Mouse (Mus musculus) thymus, adult 2 months (tissue): ENCODE measurements around the gene Rpl3l. TPM values are rescaled to one million over a fixed set of nuclear protein-coding genes. Genes with fewer than 3 reads are reported as not detected.

Source experiments
- DNase-seq: peaks from one replicate; pipeline ENCODE4 v3.0.0; 2021
- H3K27ac ChIP-seq: fragments of 200-500 bp; 2 replicates; pipeline ENCODE4 v1.5.1; 2012; ENCODE audit warnings: low read length, control low read depth; ENCODE audit not compliant: control insufficient read depth, insufficient read depth
- H3K27me3 ChIP-seq: fragments of 200-500 bp; 2 replicates; pipeline ENCODE4 v1.6.1; 2012; ENCODE audit warnings: mild to moderate bottlenecking, low read length, moderate library complexity, mixed read lengths; ENCODE audit not compliant: control insufficient read depth, insufficient read depth
- H3K36me3 ChIP-seq: fragments of 200-500 bp; 2 replicates; pipeline ENCODE4 v1.6.1; 2012; ENCODE audit warnings: mild to moderate bottlenecking, low read length, moderate library complexity; ENCODE audit not compliant: control insufficient read depth, insufficient read depth
- H3K4me1 ChIP-seq: fragments of 200-500 bp; replicated peaks from 2 replicates; pipeline ENCODE4 v1.6.1; 2012; ENCODE audit warnings: low read length; ENCODE audit not compliant: control insufficient read depth, insufficient read depth
- H3K4me3 ChIP-seq: fragments of 200-500 bp; 2 replicates; pipeline ENCODE4 v1.5.1; 2012; ENCODE audit warnings: mild to moderate bottlenecking, low read length, control low read depth, moderate library complexity; ENCODE audit not compliant: control insufficient read depth, insufficient read depth
- CTCF ChIP-seq: fragments of 200-500 bp; IDR thresholded peaks from 2 replicates; pipeline ENCODE4 v1.5.1; 2012; ENCODE audit warnings: mild to moderate bottlenecking, control low read depth, low read length, moderate library complexity, borderline replicate concordance; ENCODE audit not compliant: control insufficient read depth, poor library complexity, insufficient read depth; ENCODE audit errors: extremely low read depth
- POLR2A ChIP-seq: fragments of 200-500 bp; IDR thresholded peaks from 2 replicates; pipeline ENCODE4 v1.6.1; 2012; ENCODE audit warnings: mild to moderate bottlenecking, low read length, control low read depth, moderate library complexity; ENCODE audit not compliant: control insufficient read depth, poor library complexity, insufficient read depth; ENCODE audit errors: extremely low read depth
- WGBS: fragments of 180-500 bp; shearing (Covaris S2); methylation state at CpG from one replicate; pipeline ENCODE4 v1.1.7; 2018; 5-methylcytosine and 5-hydroxymethylcytosine counted together
- polyA plus RNA-seq: library from polyadenylated mRNA; depleted of rRNA; stranded (reverse); fragments of >200 nt; gene quantifications from 2 replicates; pipeline ENCODE4 v1.2.3, GENCODE M21; 2012

The Rpl3l gene
- polyA plus RNA-seq, 1 experiment = 7.2 TPM

GRCm38 (mm10) chr17:24733434-24734050, 5.9 kb downstream of the Rpl3l start:
- no peak for TF ChIP-seq POLR2A
- TF ChIP-seq CTCF = no peak
- H3K27ac ChIP-seq = no peak overlapping the region
- H3K36me3 ChIP-seq = no peaks in the 10 kb centered on the region
- H3K27me3 ChIP-seq = no peaks in the 10 kb centered on the region
- H3K4me1 ChIP-seq = peaks cover 12% of the 10 kb centered on the region
- no peak overlapping the region for H3K4me3 ChIP-seq
- DNase-seq = no peak
- WGBS = 95% methylated on average over 21 of the region's 21 CpGs

DNA sequence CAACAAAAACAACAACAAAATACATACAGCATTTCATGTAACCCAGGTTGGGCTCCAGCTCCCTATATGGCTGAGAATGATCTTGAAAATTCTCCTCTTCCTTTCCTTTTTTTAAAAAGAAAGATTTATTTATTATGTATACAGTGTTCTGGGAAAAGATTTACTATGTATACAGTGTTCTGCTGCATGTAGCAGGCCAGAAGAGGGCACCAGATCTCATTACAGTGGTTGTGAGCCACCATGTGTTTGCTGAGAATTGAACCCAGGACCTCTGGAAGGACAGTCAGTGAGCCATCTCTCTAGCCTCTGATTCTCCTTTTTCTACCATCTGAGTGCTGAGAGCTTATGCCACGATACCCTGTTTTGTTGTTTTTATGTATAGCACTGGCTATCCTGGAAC, 6.9 kb downstream of the Rpl3l start:
- no peak overlapping the region for H3K27ac ChIP-seq
- H3K4me1 ChIP-seq = peaks cover 12% of the 10 kb centered on the region
- WGBS = 95% methylated on average over 1 of the region's 1 CpGs
- no peak for TF ChIP-seq POLR2A
- TF ChIP-seq CTCF = no peak
- no peaks in the 10 kb centered on the region for H3K36me3 ChIP-seq
- H3K4me3 ChIP-seq = no peak overlapping the region
- DNase-seq = no peak
- no peaks in the 10 kb centered on the region for H3K27me3 ChIP-seq

- 98% methylated on average over 7 of the region's 7 CpGs for WGBS
- H3K27me3 ChIP-seq = no peaks in the 10 kb centered on the region
- no peak overlapping the region for H3K4me3 ChIP-seq
- DNase-seq = no peak
- TF ChIP-seq CTCF (no peak), POLR2A (no peak)
- H3K36me3 ChIP-seq = no peaks in the 10 kb centered on the region; the same call in 1 of the 2 replicates
- H3K27ac ChIP-seq = no peak overlapping the region
- H3K4me1 ChIP-seq = peaks cover 12% of the 10 kb centered on the region
Observed at GRCm38 (mm10) chr17:24735446-24735845, 7.8 kb downstream of the Rpl3l start.

- no peaks in the 10 kb centered on the region; the same call in 1 of the 2 replicates for H3K36me3 ChIP-seq
- no peaks in the 10 kb centered on the region for H3K27me3 ChIP-seq
- peak within 1 kb of the TSS; percentile 79 for H3K4me3 ChIP-seq
- TF ChIP-seq POLR2A = peak; percentile 53
- TF ChIP-seq CTCF = peak; percentile 34; the same call in 1 of the 2 replicates
- H3K27ac ChIP-seq = peak within 1 kb of the TSS; percentile 17
- WGBS = 2% methylated on average over 29 of the region's 29 CpGs
- H3K4me1 ChIP-seq = peaks cover 12% of the 10 kb centered on the region
- peak; percentile 97 for DNase-seq
Observed at GRCm38 (mm10) chr17:24736330-24737051, 8.9 kb downstream of the Rpl3l start, which contains the start of gene Msrb1. TSS of gene Msrb1 (plus strand) at chr17:24736642.

GRCm38 (mm10) chr17:24737135-24737810, 9.7 kb downstream of the Rpl3l start:
- peaks cover 12% of the 10 kb centered on the region for H3K4me1 ChIP-seq
- peak overlapping the region; percentile 79 for H3K4me3 ChIP-seq
- no peaks in the 10 kb centered on the region for H3K27me3 ChIP-seq
- 39% methylated on average over 8 of the region's 8 CpGs for WGBS
- H3K27ac ChIP-seq = no peak overlapping the region
- no peak for TF ChIP-seq POLR2A
- no peak for TF ChIP-seq CTCF
- DNase-seq = no peak
- no peaks in the 10 kb centered on the region; the same call in 1 of the 2 replicates for H3K36me3 ChIP-seq

GRCm38 (mm10) chr17:24738238-24738637, 10.6 kb downstream of the Rpl3l start:
- no peak for DNase-seq
- Histone ChIP-seq H3K27ac (no peak overlapping the region), H3K27me3 (no peaks in the 10 kb centered on the region), H3K4me3 (no peak overlapping the region), H3K36me3 (no peaks in the 10 kb centered on the region; the same call in 1 of the 2 replicates), H3K4me1 (peaks cover 12% of the 10 kb centered on the region)
- WGBS = 96% methylated on average over 4 of the region's 4 CpGs
- TF ChIP-seq POLR2A = no peak
- TF ChIP-seq CTCF = no peak
